Mouse (Mus musculus) right cerebral cortex, adult 18-20 months (tissue): ENCODE measurements at regions not wholly inside any gene's neighbourhood (a gene's known extent, or its start where the extent isn't known, plus 50 kb on each side); places are given as distances from the start of the nearest gene placed in this dataset.
A peak's percentile ranks its signal among the peaks of the same experiment; 100 is the strongest.

Experiments
- DNase-seq: peaks from one replicate; pipeline ENCODE4 v3.0.0; 2022; ENCODE audit warnings: mixed read lengths

DNA sequence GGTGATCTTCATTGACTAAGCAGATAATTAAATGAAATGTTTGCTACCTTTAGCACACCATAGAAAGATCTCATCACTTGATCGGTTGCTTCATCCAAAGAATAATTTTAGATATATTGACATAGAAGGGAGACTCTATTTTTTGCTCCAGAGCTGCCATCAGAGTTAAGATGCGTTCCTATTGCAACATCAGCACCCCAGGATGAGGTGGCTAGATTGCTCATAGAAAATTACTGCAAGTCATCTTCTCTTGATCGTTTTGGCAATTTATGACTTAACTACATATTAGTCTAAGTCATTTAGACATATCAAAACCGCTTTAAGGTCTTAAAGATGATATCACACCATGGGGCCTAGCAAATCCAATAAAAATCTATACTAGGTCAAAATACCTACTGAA lies 778.0 kb upstream of the Celf2 start:
- DNase-seq = no peak

DNA sequence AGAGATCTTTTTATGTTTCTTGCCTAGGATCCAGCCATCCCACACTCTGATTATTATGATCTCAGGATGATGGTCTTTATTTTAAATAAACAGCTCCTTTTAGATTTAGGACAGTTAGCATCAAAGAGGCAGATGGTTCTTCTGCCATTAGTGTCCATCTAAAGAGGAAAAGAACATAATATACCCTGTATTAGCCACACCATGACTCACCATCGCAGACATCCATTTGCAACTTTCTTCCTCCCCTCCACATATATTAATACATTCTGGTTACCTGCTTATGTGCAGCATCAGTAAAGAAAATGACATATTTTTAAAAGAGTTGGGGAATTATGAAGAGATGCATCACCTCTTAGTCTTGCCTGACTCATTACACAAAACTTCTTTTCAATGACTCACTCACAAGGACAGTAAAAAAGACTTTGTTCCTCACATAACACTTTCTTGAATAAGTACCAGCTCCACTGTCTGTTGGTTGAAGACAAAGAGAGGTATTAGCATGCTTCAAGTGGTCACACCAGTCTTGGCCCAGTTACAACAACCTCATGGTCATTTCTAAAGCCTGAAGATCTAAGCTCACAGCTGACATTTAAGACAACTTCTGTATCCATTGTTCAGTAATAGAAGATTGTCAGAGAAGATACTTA lies 766.9 kb upstream of the Celf2 start:
- peak; percentile 45 for DNase-seq
